Mouse (Mus musculus): ENCODE measurements around the gene Cpt1b.
"Not testable (repeated sequence)": the region's sequence is repeated elsewhere in the genome, so short reads cannot be mapped to it uniquely, and the experiment has no call there.

Gene Cpt1b

GRCm38 (mm10) chr15:89432946-89433345 is 7.3 kb upstream of the Cpt1b start:
- no peak for DNase-seq (ENCODE audit: low spot score in 2 of 2)

GRCm38 (mm10) chr15:89431806-89432205 is 6.1 kb upstream of the Cpt1b start:
- no peak for DNase-seq (ENCODE audit: low spot score in 2 of 2)

- no peak for DNase-seq (ENCODE audit: low spot score in 2 of 2)
Observed at GRCm38 (mm10) chr15:89431271-89431670, 5.6 kb upstream of the Cpt1b start.

- DNase-seq (ENCODE audit: low spot score in 2 of 2) = not testable (repeated sequence)
Observed at GRCm38 (mm10) chr15:89430771-89431170, 5.1 kb upstream of the Cpt1b start.

GRCm38 (mm10) chr15:89430341-89430740 is 4.7 kb upstream of the Cpt1b start:
- DNase-seq (ENCODE audit: low spot score in 2 of 2) = no peak

- peak; percentile 91 for DNase-seq (ENCODE audit: low spot score in 2 of 2)
Observed at GRCm38 (mm10) chr15:89429352-89430221, 3.9 kb upstream of the Cpt1b start, which contains the start of the genes C730034F03Rik, Gm44502 and Chkb. C730034F03Rik (plus strand) TSS chr15:89429589. Gm44502 (minus strand) TSS chr15:89429696. Chkb (minus strand) TSS chr15:89429908.

- DNase-seq (ENCODE audit: low spot score in 2 of 2) = peak in 1 of 2 experiments; percentile 17
Observed at GRCm38 (mm10) chr15:89428821-89429351, 3.2 kb upstream of the Cpt1b start.

- no peak for DNase-seq (ENCODE audit: low spot score in 2 of 2)
Observed at GRCm38 (mm10) chr15:89428136-89428790, 2.6 kb upstream of the Cpt1b start.

GRCm38 (mm10) chr15:89426716-89427115 is 1.1 kb upstream of the Cpt1b start:
- no peak for DNase-seq (ENCODE audit: low spot score in 2 of 2)

GRCm38 (mm10) chr15:89424621-89425020 is 1.0 kb downstream of the Cpt1b start:
- DNase-seq (ENCODE audit: low spot score in 2 of 2) = no peak

GRCm38 (mm10) chr15:89421938-89422337 is 3.7 kb downstream of the Cpt1b start:
- no peak for DNase-seq (ENCODE audit: low spot score in 2 of 2)

GRCm38 (mm10) chr15:89415282-89415681 is 10.4 kb downstream of the Cpt1b start:
- DNase-seq (ENCODE audit: low spot score in 2 of 2) = no peak

GRCm38 (mm10) chr15:89410118-89410517 is 15.5 kb downstream of the Cpt1b start, which contains the start of gene Syce3:
Syce3 (minus strand) TSS chr15:89410503.
- DNase-seq (ENCODE audit: low spot score in 2 of 2) = no peak

- no peak for DNase-seq (ENCODE audit: low spot score in 2 of 2)
Observed at GRCm38 (mm10) chr15:89406691-89407090, 19.0 kb downstream of the Cpt1b start.

GRCm38 (mm10) chr15:89404831-89405623 is 20.6 kb downstream of the Cpt1b start:
- DNase-seq (ENCODE audit: low spot score in 2 of 2) = no peak

- no peak for DNase-seq (ENCODE audit: low spot score in 2 of 2)
Observed at GRCm38 (mm10) chr15:89402471-89402870, 23.2 kb downstream of the Cpt1b start.

GRCm38 (mm10) chr15:89399716-89400115 is 25.9 kb downstream of the Cpt1b start:
- no peak for DNase-seq (ENCODE audit: low spot score in 2 of 2)

- no peak for DNase-seq (ENCODE audit: low spot score in 2 of 2)
Observed at GRCm38 (mm10) chr15:89398146-89398545, 27.5 kb downstream of the Cpt1b start.

- DNase-seq (ENCODE audit: low spot score in 2 of 2) = no peak
Observed at GRCm38 (mm10) chr15:89396883-89397282, 28.8 kb downstream of the Cpt1b start.

- no peak for DNase-seq (ENCODE audit: low spot score in 2 of 2)
Observed at GRCm38 (mm10) chr15:89390081-89390480, 35.6 kb downstream of the Cpt1b start.

GRCm38 (mm10) chr15:89387127-89387526 is 38.5 kb downstream of the Cpt1b start:
- DNase-seq (ENCODE audit: low spot score in 2 of 2) = no peak

- DNase-seq (ENCODE audit: low spot score in 2 of 2) = no peak
Observed at GRCm38 (mm10) chr15:89384617-89385016, 41.0 kb downstream of the Cpt1b start, which contains the start of gene Klhdc7b. Klhdc7b (plus strand) TSS chr15:89384917.

Data from frontal cortex, postnatal 14 days (tissue).